Mouse (Mus musculus) midbrain, embryonic 14.5 days (tissue): Measurements from ENCODE around the gene Ier3. TPM values are rescaled to one million over a fixed set of nuclear protein-coding genes. Genes with fewer than 3 reads are reported as not detected.

Source experiments
- ATAC-seq: fragments of 200-750 bp; cut with Nextera tagmentation; 2 replicates; pipeline ENCODE4 v1.8.0; 2017; ENCODE audit warnings: moderate number of reproducible peaks, moderate library complexity; ENCODE audit not compliant: low FRiP score, low TSS enrichment
- DNase-seq: peaks from one replicate; pipeline ENCODE4 v3.0.0-alpha.2; 2015
- H3K27ac ChIP-seq: fragments of 300-500 bp; sonication (generic); replicated peaks from 2 replicates; pipeline ENCODE4 v1.5.1; 2014; ENCODE audit warnings: mild to moderate bottlenecking, low read depth, low read length, moderate library complexity
- H3K27me3 ChIP-seq: fragments of 300-500 bp; sonication (generic); 2 replicates; pipeline ENCODE4 v1.6.1; 2014; ENCODE audit warnings: low read length, control low read depth, mixed read lengths; ENCODE audit not compliant: control insufficient read depth, insufficient read depth
- H3K36me3 ChIP-seq: fragments of 300-500 bp; sonication (generic); 2 replicates; pipeline ENCODE4 v1.6.1; 2014; ENCODE audit warnings: low read length, control low read depth; ENCODE audit not compliant: control insufficient read depth, insufficient read depth
- H3K4me1 ChIP-seq: fragments of 300-500 bp; sonication (generic); 2 replicates; pipeline ENCODE4 v1.6.1; 2014; ENCODE audit warnings: mild to moderate bottlenecking, antibody characterized with exemption, low read length, control low read depth; ENCODE audit not compliant: control insufficient read depth, insufficient read depth
- H3K4me2 ChIP-seq: fragments of 300-500 bp; sonication (generic); 2 replicates; pipeline ENCODE4 v1.6.1; 2014; ENCODE audit warnings: mild to moderate bottlenecking, low read length, moderate library complexity
- H3K4me3 ChIP-seq: fragments of 300-500 bp; sonication (generic); replicated peaks from 2 replicates; pipeline ENCODE4 v1.5.1; 2014; ENCODE audit warnings: low read depth, low read length
- H3K9ac ChIP-seq: fragments of 300-500 bp; sonication (generic); replicated peaks from 2 replicates; pipeline ENCODE4 v1.6.1; 2014; ENCODE audit warnings: mild to moderate bottlenecking, low read length, moderate library complexity
- H3K9me3 ChIP-seq: fragments of 300-500 bp; sonication (generic); 2 replicates; pipeline ENCODE4 v1.6.1; 2016; ENCODE audit warnings: low read length, control low read depth, mixed read lengths; ENCODE audit not compliant: control insufficient read depth
- WGBS: fragments of 180-500 bp; shearing (Covaris S2); extraction: QIAGEN DNeasy Blood & Tissue Kit; methylation state at CpG from one replicate; pipeline ENCODE4 v1.1.7; 2014; 5-methylcytosine and 5-hydroxymethylcytosine counted together
- polyA plus RNA-seq: library from polyadenylated mRNA; unstranded; fragments of >200 nt; fragmentation: Nextera tagmentation; extraction: Ambion mirVana; gene quantifications from 2 replicates; pipeline ENCODE4 v1.2.1, GENCODE M21; 2014

Ier3 gene
- polyA plus RNA-seq, 1 experiment from 2014 or later = 4.0 TPM

DNA sequence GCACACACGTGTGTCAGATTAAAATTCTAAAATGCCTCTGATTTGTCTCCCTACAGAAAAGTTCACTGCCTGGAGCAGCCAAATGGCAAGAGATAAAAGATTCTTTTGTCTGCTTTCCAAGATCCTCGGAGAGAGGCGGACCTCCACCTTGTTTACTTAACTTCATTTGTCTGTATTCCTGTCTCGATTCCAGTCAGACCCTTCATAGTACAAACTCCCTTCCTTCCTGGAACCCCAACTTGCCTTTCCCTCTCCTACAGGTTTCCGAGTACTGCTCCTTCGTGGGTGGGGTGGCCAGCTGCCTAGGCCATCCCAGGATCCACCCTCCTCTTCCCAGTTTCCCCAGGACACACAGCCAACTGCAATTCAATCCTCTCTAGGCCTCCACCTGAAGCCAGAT is 18.5 kb upstream of the Ier3 start:
- Histone ChIP-seq H3K36me3 (no peaks in the 10 kb centered on the region), H3K9ac (no peak overlapping the region), H3K27ac (no peak overlapping the region), H3K4me3 (no peak overlapping the region), H3K4me2 (no peak overlapping the region), H3K9me3 (no peaks in the 10 kb centered on the region), H3K4me1 (no peaks in the 10 kb centered on the region), H3K27me3 (no peaks in the 10 kb centered on the region)
- WGBS = 59% methylated on average over 6 of the region's 6 CpGs
- no peak for DNase-seq
- ATAC-seq = no peak

DNA sequence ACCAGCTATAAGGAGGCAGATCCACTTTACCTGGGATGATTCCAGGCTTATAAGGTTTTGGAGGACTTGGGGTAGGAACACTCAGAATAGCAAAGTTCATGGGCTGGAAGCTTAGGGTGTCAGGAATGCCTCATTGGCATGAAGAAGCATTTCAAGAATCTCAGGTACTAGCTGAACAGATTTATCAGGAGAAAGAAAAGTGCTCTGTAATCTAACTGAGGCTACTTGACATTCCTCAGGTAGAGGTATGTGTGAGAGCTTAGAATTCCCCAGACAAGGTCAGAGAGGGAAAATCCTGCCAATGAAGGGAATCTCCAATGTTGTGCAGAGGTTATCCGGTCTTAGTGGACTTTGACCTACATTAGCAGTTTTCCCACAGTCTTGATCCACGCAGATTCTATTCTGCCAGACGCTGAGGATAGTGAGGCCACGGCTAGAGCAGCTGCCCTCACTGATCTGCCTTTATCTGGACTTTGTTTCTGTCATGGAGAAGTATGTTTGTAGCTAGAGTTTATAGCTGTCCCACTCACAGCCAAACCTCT is 17.6 kb upstream of the Ier3 start:
- Histone ChIP-seq H3K27ac (no peak overlapping the region), H3K4me2 (no peak overlapping the region), H3K36me3 (no peaks in the 10 kb centered on the region), H3K9me3 (no peaks in the 10 kb centered on the region), H3K27me3 (no peaks in the 10 kb centered on the region), H3K9ac (no peak overlapping the region), H3K4me3 (no peak overlapping the region), H3K4me1 (no peaks in the 10 kb centered on the region)
- DNase-seq (no peak), ATAC-seq (no peak)
- WGBS = 93% methylated on average over 4 of the region's 4 CpGs

DNA sequence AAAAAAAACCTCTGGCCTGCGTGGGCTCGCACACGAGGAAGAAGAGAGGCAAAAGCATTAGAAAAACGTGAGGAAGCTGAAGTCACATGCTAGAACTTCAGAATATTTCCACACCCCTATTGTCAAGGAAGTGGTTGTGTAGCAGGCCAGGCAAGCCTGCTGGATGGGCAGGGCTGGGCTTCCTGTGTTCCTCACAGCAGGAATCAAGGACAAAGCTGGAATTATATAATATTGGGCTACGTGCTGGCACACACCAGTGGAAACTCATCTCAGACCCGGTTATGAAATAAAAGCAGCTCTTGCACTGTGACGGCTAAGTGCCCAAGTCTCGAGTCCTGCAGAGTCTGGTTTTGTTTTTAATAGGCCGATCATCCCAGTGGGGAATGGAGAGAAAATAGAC is 13.4 kb upstream of the Ier3 start:
- Histone ChIP-seq H3K36me3 (no peaks in the 10 kb centered on the region), H3K4me1 (no peaks in the 10 kb centered on the region), H3K27me3 (no peaks in the 10 kb centered on the region), H3K27ac (no peak overlapping the region), H3K9me3 (no peaks in the 10 kb centered on the region), H3K4me3 (no peak overlapping the region), H3K4me2 (no peak overlapping the region), H3K9ac (no peak overlapping the region)
- ATAC-seq (no peak), DNase-seq (no peak)
- WGBS = 73% methylated on average over 9 of the region's 9 CpGs

DNA sequence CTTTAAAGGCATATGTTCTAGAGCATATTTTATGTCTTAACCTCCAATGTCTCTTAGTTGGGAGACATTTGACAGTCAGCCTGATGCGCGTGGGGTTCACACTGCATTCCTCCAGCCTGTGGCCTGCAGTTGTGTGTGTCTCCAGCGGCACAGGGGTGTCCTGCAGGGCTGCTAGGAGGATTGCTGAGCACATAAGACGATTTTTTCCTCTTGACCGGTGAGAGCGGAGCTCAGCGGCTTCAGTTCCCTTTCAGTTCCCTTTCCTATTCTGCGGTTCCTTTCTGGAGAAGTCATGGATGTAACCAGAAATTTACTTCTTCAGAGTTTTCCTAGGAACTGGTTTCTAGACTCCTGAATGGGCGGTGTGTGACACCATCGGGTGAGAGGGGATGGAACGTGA is 12.1 kb upstream of the Ier3 start:
- no peaks in the 10 kb centered on the region for H3K36me3 ChIP-seq
- H3K4me3 ChIP-seq = no peak overlapping the region
- no peaks in the 10 kb centered on the region for H3K4me1 ChIP-seq

DNA sequence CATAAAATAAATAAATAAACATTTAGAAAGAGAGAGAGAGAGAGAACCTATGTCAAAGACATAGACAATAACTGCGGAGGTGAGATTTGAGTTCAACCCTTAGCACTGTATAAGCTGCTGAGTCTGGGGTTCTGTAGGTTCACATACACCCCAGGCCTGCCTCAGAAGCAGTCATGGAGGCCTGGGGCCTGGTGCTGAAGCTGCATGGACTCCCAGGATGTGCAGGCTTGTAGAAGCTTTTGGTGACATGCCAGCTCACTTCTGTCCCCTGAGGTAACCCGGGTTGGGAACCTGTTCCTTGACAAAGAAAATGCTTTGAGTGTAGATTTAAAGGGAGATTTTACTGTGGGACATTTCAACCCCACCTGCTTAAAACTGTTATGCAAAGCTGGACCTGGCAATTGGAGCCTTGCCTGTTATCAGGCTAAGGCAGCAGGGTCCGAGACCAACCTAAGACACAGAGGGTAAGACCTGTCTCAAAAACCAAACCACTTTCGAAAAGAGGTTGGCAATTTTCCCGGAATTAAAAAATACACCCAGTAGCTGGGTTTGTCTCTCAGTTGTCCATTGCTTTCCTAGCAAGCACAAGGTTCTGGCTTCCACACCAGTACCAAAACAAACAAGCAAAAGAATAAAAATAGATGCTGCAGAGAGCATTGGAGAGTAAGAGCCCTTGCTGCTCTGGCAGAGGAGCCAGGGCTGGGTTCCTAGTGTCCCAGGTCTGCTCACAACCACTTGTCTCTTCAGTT is 10.4 kb upstream of the Ier3 start:
- no peak overlapping the region for H3K27ac ChIP-seq
- no peak overlapping the region for H3K9ac ChIP-seq
- no peaks in the 10 kb centered on the region for H3K36me3 ChIP-seq
- DNase-seq (no peak), ATAC-seq (no peak)
- H3K27me3 ChIP-seq = no peaks in the 10 kb centered on the region
- H3K9me3 ChIP-seq = no peaks in the 10 kb centered on the region
- H3K4me1 ChIP-seq = no peaks in the 10 kb centered on the region
- 86% methylated on average over 5 of the region's 5 CpGs for WGBS
- H3K4me2 ChIP-seq = no peak overlapping the region
- no peak overlapping the region for H3K4me3 ChIP-seq

More for the DNA sequence above, 12.1 kb upstream of the Ier3 start:
- Histone ChIP-seq H3K9ac (no peak overlapping the region), H3K27ac (no peak overlapping the region), H3K4me2 (no peak overlapping the region), H3K27me3 (no peaks in the 10 kb centered on the region), H3K9me3 (no peaks in the 10 kb centered on the region)
- no peak for ATAC-seq
- no peak for DNase-seq
- WGBS = 90% methylated on average over 11 of the region's 11 CpGs

DNA sequence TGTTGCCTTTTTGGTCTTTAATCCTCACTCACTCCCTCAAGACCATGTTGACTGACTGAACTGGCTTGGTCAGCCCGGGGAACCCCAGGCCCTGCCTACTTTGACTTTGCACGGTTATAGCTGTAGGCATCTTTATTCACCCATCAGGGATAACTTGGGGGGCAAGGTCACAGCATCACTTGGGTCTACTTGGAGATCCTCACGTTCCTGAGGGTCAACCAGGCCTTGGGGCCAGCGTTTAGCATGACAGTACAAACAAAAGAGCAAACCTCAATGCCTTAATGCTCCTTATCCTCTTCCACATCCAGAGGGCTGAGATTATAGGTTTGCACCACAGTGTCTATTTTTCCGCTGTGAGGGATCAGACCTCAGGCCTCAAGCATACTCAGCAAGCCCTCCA is 9.2 kb upstream of the Ier3 start:
- Histone ChIP-seq H3K4me1 (no peaks in the 10 kb centered on the region), H3K36me3 (no peaks in the 10 kb centered on the region), H3K27me3 (no peaks in the 10 kb centered on the region), H3K27ac (no peak overlapping the region), H3K4me3 (no peak overlapping the region), H3K9ac (no peak overlapping the region), H3K4me2 (no peak overlapping the region), H3K9me3 (no peaks in the 10 kb centered on the region)
- ATAC-seq (no peak), DNase-seq (no peak)
- 71% methylated on average over 5 of the region's 5 CpGs for WGBS

DNA sequence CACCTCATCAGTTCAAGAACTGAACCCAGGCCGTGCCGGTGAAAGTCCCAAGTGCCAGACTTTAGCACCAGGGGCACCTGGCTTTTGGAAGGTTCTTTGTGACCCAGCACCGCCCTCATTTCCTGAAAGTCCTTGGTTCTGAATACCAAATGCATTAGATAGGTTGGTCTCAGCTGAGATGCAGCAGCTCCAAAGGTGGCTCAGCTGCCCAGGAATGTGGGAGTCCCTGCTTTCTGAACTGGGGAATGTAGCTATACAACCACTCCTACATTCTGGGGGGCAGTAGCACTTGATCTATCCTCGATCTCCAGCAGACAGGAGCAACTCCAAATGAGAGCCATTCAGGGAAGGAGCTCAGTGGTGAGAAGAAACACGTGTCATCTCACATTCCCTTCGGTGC is 8.7 kb upstream of the Ier3 start:
- H3K27ac ChIP-seq = no peak overlapping the region
- no peaks in the 10 kb centered on the region for H3K27me3 ChIP-seq
- H3K4me1 ChIP-seq = no peaks in the 10 kb centered on the region
- no peaks in the 10 kb centered on the region for H3K9me3 ChIP-seq
- no peak overlapping the region for H3K9ac ChIP-seq
- 79% methylated on average over 6 of the region's 6 CpGs for WGBS
- no peaks in the 10 kb centered on the region for H3K36me3 ChIP-seq
- ATAC-seq (no peak), DNase-seq (no peak)
- H3K4me2 ChIP-seq = no peak overlapping the region
- no peak overlapping the region for H3K4me3 ChIP-seq

DNA sequence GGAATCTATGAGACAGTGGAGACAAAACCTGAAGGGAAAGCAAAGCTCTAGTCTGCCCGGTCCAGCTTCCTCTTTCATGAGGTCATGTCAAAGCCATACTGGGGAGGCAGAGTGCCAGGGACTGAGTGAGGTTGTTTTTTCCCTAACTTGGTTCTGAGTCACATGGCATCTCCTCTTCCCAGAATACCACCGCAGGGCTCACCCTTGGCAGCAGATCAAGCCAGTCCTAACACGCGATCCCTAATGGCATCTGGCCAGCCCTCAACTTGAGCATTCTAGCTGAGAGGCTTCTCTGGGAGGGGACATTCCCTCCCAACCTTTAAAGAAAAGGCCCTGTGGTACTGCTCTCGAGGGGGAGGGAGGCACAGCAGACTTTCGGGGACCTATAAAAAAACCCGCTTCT is 8.2 kb upstream of the Ier3 start:
- H3K9ac ChIP-seq = no peak overlapping the region
- peak; percentile 73 for DNase-seq
- WGBS = 64% methylated on average over 7 of the region's 7 CpGs

DNA sequence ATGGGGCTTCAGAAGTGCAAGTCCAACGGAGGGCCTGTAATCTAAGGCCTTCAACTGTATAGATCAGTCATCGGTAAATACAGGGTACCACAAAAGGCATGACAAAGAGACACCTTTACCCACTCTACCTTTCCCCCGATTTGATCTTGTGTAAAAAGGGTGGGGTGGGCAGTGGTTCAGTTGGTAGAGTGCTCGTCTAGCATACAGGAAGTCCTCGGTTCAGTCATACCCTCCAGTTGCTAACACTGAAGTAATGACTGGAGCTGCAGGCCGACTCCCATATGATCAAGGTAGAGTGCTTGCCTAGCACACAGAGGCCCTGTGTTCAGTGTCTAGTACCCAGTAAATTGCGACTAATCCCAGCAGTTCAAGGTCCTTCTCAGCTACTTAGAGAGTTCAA is 7.8 kb upstream of the Ier3 start:
- DNase-seq (no peak), ATAC-seq (no peak)
- 85% methylated on average over 7 of the region's 7 CpGs for WGBS
- no peaks in the 10 kb centered on the region for H3K9me3 ChIP-seq
- H3K27ac ChIP-seq = no peak overlapping the region
- H3K27me3 ChIP-seq = no peaks in the 10 kb centered on the region
- no peak overlapping the region for H3K4me2 ChIP-seq
- H3K4me1 ChIP-seq = no peaks in the 10 kb centered on the region
- no peaks in the 10 kb centered on the region for H3K36me3 ChIP-seq
- no peak overlapping the region for H3K4me3 ChIP-seq
- H3K9ac ChIP-seq = no peak overlapping the region

More for the DNA sequence above, 8.2 kb upstream of the Ier3 start:
- no peak overlapping the region for H3K27ac ChIP-seq
- no peaks in the 10 kb centered on the region for H3K4me1 ChIP-seq
- H3K4me3 ChIP-seq = no peak overlapping the region
- H3K4me2 ChIP-seq = no peak overlapping the region
- no peaks in the 10 kb centered on the region for H3K27me3 ChIP-seq
- ATAC-seq = no peak
- H3K36me3 ChIP-seq = no peaks in the 10 kb centered on the region
- no peaks in the 10 kb centered on the region for H3K9me3 ChIP-seq
